Mouse (Mus musculus) kidney, postnatal 25 days (tissue): Measurements from ENCODE around the gene Syne2.
A peak's percentile ranks its signal among the peaks of the same experiment; 100 is the strongest.

Source experiments
- DNase-seq, 2 experiments: peaks; one replicate each; pipeline ENCODE4 v3.0.0; 2021; ENCODE audit warnings: mixed read lengths in 2 of 2

The Syne2 gene

GRCm38 (mm10) chr12:75873546-75874235 lies 55.8 kb downstream of the Syne2 start:
- DNase-seq, result peak; percentile 36 to 70

DNA sequence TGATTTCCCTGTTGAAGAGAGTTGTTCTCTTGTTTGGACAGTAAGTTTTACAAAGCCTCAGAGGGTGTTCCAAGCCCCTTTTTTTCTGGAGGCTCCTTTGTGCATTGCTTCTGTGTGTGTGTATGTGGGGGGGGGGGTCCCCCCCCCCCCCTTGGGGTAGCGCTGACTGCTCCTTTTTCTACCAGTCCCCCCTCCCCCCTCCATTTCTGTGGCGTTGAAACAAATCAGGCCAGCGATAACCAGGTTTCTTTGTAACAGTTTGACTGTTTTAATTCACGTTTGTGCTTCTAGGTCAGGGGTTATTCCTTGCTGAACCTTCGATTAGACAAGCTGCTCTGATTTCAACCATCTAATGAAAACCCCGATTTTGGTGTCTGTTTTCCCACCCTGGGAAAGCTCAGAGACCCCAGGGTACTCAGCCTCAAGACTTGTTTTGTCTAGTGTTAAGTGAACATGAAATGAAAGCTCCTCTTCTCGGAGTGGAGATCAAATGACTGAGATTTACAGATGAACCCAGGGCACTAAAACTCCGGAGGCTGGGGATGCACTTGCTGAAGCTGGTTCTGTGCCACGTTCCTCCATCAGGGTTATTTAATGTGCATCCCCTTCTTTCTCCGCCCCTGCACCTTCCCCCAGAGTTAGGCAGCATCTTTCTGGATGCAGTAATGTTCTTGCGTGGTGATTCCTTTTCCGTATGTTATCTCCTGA lies 56.5 kb downstream of the Syne2 start:
- no peak for DNase-seq

GRCm38 (mm10) chr12:75879636-75880317 lies 61.8 kb downstream of the Syne2 start:
- no peak for DNase-seq

DNA sequence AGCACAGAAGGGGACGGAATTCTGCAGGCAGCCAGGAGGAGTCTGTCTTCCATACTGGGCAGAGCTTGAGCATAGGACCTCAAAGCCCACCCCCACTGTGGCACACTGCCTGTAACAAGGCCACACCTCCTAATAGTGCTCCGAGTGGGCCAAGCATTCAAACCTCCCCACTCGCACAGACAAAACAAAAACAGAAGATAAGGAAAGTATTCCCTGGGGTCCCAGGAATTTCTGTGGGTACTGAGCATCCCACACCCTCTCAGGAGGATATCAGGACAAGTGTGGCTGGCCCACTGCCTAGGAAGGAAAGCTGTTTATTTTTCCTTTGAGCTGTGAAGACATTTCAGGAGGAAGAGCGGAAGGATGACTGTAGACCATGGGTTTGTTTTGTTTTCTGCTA lies 63.6 kb downstream of the Syne2 start:
- DNase-seq, result no peak

GRCm38 (mm10) chr12:75886161-75886560 lies 68.2 kb downstream of the Syne2 start:
- DNase-seq, result no peak

DNA sequence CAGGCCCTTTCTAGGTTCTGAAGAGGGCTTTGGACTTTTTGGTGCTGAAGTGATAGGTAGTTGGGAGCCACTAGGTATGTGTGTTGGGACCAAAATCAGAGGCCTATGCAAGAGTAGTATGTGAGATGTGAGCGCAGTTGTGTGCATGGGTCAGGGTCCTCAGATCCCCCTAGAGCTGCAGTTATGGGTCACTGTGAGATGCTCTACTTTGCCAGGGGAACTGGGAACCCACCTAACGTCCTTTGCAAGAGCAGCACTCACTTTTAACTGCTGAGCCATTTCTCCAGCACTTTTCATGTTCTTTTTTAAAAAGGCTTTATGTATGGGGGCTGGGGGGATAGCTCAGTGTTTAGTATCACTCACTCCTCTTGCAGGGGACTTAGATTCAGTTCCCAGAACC lies 69.0 kb downstream of the Syne2 start:
- DNase-seq, result no peak

DNA sequence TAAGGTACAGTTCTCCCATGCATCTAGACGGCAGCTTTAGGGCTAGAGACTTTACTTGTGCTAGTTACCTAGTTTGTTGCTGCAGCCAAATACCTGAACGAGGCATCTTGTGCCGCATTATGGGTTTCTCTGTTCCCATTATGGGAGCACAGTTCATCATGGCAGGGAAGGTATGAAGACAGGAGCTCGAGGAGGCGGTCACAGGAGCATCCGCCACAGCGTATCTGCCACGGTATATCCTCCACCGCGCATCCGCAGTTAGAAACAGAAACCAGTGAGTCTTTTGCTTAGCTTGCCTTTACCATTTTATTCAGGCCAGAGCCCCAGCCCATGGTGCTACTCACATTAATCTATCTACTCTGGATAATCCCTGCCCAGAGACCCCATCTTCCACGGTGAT lies 70.8 kb downstream of the Syne2 start:
- DNase-seq, result no peak

DNA sequence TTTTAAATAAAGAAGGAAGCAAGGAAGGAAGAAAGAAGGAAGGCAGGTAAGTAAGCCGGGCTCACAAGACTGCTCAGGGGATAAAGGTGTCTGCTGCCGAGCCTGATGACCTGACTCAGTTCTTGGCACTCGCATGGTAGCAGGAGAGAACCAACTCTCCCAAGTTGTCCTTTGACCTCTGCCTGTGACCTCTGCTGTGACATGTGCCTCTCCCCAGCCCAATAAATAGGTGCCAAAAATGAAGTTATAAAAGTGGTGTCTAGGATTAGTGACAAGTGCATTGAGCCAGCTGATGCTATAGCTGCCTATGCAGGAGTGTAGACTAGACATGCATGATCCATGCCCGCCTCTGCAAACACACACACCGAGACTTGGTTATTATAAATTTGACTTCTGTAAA lies 73.3 kb downstream of the Syne2 start:
- DNase-seq, result no peak

DNA sequence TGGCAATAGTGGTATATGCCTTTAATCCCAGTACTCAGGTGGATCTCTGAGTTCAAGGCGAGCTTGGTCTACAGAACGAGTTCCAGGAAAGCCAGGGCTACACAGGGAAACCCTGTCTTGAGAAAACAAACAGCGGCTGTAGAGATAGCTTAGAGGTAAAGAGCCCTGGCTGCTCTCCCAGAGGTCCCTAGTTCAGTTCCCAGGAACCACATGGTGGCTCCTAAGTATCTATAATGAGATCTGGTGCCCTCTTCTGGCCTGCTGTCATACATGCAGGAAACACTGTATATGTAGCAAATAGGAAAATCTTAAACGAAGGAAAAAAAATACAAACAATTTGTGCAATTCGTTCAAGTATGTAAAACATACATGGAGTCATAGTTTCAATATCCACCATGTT lies 75.5 kb downstream of the Syne2 start:
- peak in 1 of 2 experiments; percentile 61 for DNase-seq

GRCm38 (mm10) chr12:75894316-75894997 lies 76.5 kb downstream of the Syne2 start:
- DNase-seq, result peak; percentile 45 to 52

DNA sequence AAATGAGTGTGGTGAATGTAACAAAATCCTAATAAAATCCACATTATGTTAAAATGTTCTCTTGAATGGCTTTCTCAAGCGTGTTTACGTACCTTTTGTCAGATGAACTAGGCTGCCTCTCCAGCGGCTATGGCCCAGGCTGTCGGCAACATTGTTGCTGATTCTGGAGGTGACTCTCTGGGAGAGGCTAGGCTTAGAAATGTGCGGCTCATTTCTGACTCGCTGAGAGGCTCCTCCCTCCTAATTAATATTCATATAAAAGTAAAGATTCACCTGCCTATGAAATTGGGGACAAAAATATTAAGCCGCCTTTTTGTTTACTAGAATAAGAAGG lies 77.0 kb downstream of the Syne2 start:
- no peak for DNase-seq

DNA sequence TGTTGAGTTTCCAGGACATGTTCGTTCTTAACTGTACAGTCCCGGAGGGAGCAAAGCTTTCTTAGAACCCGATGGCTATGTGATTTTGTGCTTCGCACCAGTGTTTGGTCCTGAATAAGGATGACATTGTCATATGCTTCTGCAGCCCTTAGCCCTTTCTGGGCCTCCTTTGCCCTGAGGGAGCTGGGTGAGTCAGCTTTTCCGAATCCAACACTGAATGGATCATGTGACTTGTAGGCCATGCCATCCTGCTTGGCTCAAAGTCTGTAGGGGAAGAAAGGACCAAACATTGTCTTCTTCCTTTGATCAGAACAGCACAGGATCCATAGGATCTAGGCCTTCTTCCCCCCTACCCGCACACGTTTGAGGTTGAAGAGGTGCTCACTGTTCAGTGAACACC lies 79.9 kb downstream of the Syne2 start:
- DNase-seq, result peak in 1 of 2 experiments; percentile 47

DNA sequence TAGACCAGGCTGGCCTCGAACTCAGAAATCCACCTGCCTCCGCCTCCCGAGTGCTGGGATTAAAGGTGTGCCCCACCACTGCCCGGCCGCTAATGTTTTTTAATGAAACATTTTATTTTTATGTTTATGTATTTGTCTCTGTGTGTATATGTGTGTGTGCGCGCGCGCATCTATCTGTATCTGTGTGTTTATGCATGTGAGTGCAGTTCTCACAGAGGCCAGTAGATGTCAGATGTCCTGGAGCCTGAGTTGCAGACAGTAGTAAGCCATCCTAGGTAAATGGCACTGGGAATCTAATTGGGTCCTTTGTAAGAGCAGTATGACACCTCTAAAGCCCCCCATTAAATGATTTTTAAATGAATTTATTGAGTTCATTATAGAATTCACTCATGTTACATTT lies 83.8 kb downstream of the Syne2 start:
- DNase-seq, result peak in 1 of 2 experiments; percentile 17

DNA sequence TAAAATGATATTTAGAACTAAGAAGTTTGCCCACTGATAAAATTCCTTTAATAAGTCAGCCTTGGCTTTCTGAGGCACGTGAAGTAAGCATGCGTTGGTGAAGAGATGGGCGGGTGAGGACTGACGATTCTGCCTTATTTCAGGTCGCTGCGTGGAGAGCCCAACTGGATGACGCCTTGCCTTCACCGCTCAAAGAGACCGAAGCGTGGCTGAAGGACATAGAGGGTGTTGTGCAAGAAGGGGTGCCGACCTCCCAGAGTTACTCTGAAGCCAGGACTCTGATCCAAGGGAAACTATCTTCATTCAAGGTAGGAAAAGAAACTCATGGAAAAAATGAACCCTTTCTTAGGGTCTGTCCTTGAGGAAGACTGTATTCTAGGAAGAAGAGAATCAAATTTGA lies 86.1 kb downstream of the Syne2 start:
- DNase-seq, result no peak

GRCm38 (mm10) chr12:75905304-75905703 lies 87.4 kb downstream of the Syne2 start:
- DNase-seq, result no peak

GRCm38 (mm10) chr12:75908466-75908865 lies 90.5 kb downstream of the Syne2 start:
- DNase-seq, result no peak

DNA sequence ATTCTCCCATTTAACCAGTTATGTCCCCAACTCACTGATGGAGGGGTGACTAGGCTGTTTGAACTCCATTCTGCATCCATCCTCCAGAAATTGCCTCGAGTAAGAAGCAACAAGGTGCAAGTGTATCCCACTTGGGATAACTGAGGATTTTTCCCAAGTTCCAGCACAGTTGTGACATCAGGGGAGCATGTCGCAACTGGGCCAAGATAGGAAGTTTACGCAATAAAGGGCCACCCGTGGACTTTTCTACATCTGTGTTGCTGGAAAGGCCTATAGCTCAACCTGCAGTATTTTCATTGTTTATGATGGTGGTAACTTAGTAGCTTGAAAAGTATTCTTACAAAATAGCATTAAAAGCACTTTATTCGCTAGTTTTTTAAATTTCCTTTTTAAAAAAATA lies 97.8 kb downstream of the Syne2 start:
- DNase-seq, result no peak

- peak; percentile 61 to 80 for DNase-seq
Measured at GRCm38 (mm10) chr12:75918415-75918814, 100.5 kb downstream of the Syne2 start.

DNA sequence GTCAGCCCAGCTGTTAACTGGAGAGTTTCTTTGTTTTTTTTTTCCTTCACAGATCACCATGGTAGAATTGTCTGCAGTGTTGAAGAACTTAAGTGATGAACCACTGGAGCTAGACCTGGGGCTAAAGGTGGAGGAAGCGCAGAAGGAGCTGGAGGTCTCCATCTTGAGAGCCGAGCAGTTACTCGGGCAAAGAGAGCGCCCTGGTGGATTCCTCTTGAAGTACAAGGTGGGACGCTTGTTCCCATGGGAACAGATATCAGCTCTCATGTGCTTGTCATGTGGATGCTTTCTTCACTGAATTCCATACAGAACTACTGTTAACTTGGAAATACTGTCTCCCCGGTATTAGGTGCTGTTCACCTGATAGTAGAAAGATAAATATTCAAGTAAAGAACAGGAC lies 101.0 kb downstream of the Syne2 start:
- no peak for DNase-seq

DNA sequence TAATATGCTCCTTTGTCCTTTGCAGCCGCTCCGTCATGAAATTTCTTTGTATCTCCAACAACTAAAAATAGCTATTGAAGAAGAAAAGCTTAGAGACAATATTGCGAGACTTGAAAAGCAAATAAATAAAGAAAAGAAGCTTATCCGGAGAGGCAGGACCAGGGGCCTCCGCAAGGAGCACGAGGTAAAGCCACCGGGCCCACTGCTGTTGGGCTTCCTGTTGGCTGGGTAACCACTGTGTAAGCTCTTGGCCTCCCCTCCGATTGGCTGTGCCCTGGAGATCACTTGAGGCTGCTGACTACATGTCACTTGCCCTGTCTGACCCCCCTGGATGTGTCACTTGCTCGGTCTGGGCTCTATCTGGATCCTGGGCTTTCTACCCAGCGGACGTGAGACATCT lies 105.0 kb downstream of the Syne2 start:
- DNase-seq, result peak in 1 of 2 experiments; percentile 51

GRCm38 (mm10) chr12:75924852-75925251 lies 106.9 kb downstream of the Syne2 start:
- no peak for DNase-seq

DNA sequence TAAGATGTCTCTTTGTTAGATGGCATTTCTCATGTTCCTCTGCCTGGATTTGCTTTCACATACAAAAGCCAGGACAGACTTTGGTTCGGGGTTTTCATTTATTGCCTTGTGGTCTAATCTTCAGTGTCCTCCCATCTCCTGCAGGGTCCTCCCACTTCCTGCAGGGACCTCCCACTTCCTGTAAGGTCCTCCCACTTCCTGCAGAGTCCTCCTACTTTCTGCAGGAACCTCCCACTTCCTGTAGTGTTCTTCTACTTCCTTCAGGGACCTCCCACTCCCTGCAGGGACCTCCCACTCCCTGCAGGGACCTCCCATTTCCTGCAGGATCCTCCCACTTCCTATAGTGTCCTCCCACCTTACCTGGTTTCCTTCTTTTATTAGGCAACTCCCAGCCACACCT lies 109.7 kb downstream of the Syne2 start:
- no peak for DNase-seq

DNA sequence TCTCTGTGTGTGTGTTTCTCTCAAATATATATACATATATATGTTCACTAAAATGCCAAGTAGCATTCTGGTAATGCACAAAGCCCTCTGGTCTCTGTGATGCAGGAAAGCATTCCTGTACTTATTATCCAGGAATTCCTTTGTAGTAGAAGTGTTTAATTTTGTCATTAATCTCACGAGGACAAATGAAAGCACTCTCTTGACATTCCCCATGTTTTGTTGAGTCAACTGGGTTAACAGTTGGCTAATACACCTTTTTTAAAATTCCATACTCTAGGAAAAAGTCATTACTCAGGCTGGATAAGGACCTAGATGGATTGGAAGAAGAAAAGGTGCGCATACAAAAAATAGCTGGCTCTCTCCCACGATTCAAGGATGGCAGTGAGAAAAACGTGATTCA lies 115.6 kb downstream of the Syne2 start:
- DNase-seq, result no peak

DNA sequence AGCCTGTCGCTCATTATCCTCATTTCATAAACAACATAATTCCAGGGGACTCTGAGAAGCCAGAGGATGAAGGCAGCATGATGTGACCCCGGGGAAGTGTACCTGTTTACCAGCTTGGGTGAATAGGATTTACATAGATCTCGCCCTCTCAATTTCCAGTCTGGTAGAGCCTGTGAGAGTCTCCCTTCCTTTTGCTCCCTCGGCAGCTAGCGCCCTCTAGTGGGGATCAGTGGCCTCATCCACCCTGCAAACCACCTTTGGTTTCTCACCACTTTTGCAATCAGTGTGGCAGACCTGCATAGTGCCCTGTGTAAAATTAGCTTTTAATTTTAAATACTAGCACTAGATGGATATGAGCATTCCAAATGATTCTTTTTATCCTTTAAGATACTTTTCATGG lies 133.4 kb downstream of the Syne2 start:
- DNase-seq, result peak in 1 of 2 experiments; percentile 45
